Mouse (Mus musculus): ENCODE data around the gene Tmem171.

GRCm38 (mm10) chr13:98689605-98690290 lies 4.9 kb downstream of the Tmem171 start:
- TF ChIP-seq CTCF (IDR thresholded peaks at IDR 0.05; ENCODE audit: low read depth) (no peak), EP300 (IDR thresholded peaks at IDR 0.05; ENCODE audit: low read depth) (no peak)
